Mouse (Mus musculus) heart, adult 2 months (tissue): Measurements from ENCODE around the gene Uvssa. TPM values are rescaled to one million over a fixed set of nuclear protein-coding genes. Genes with fewer than 3 reads are reported as not detected.

Experiments used
- DNase-seq, 2 experiments: peaks; one replicate each; pipeline ENCODE4 v3.0.0; 2021
- H3K27ac ChIP-seq: fragments of 200-600 bp; 2 replicates; pipeline ENCODE4 v1.8.1; 2022
- H3K27me3 ChIP-seq: fragments of 200-500 bp; 2 replicates; pipeline ENCODE4 v1.6.1; 2012; ENCODE audit warnings: mild to moderate bottlenecking, low read length, inconsistent platforms, mixed read lengths; ENCODE audit not compliant: control insufficient read depth, insufficient read depth
- H3K36me3 ChIP-seq: fragments of 200-500 bp; 2 replicates; pipeline ENCODE4 v1.6.1; 2012; ENCODE audit warnings: low read length, inconsistent platforms; ENCODE audit not compliant: control insufficient read depth, insufficient read depth
- H3K4me1 ChIP-seq: fragments of 200-500 bp; 2 replicates; pipeline ENCODE4 v1.6.1; 2011; ENCODE audit warnings: low read length; ENCODE audit not compliant: control insufficient read depth, insufficient read depth
- H3K4me3 ChIP-seq: fragments of 200-600 bp; 2 replicates; pipeline ENCODE4 v1.8.1; 2022
- H3K79me2 ChIP-seq: fragments of 200-500 bp; replicated peaks from 2 replicates; pipeline ENCODE4 v1.6.1; 2012; ENCODE audit warnings: mild to moderate bottlenecking, inconsistent platforms, low read length, moderate library complexity, mixed read lengths; ENCODE audit not compliant: control insufficient read depth, insufficient read depth
- H3K9ac ChIP-seq: fragments of 200-500 bp; 2 replicates; pipeline ENCODE4 v1.6.1; 2012; ENCODE audit warnings: low read depth, mild to moderate bottlenecking, control low read depth, inconsistent platforms, low read length, mixed read lengths
- CTCF ChIP-seq: fragments of 200-600 bp; IDR thresholded peaks from 2 replicates; pipeline ENCODE4 v1.8.1; 2022; ENCODE audit warnings: antibody characterized with exemption, mild to moderate bottlenecking, moderate library complexity
- EP300 ChIP-seq: fragments of 200-500 bp; IDR thresholded peaks from 2 replicates; pipeline ENCODE4 v1.6.1; 2011; ENCODE audit warnings: low read depth, low read length, control low read depth; ENCODE audit not compliant: insufficient read depth
- POLR2A ChIP-seq: fragments of 200-500 bp; IDR thresholded peaks from 2 replicates; pipeline ENCODE4 v1.6.1; 2011; ENCODE audit warnings: mild to moderate bottlenecking, low read depth, low read length, control low read depth; ENCODE audit not compliant: insufficient read depth
- WGBS: fragments of 180-500 bp; shearing (Covaris S2); methylation state at CpG from one replicate; pipeline ENCODE4 v1.1.7; 2018; 5-methylcytosine and 5-hydroxymethylcytosine counted together
- intact Hi-C: fragments of 180-260 bp; cut with DNase I; formaldehyde crosslinking; loops from one replicate; pipeline ENCODE4 v1.15.1; 2025
- long read RNA-seq: library from polyadenylated mRNA; stranded (forward); transcript quantifications from one replicate; pipeline ENCODE4 v2.0.0, GENCODE M21; 2021
- polyA plus RNA-seq: library from polyadenylated mRNA; depleted of rRNA; stranded (reverse); fragments of >200 nt; gene quantifications from 2 replicates; pipeline ENCODE4 v1.2.3, GENCODE M21; 2012; rRNA removed
- total RNA-seq, 2 experiments: library from RNA; stranded (reverse); gene quantifications; 2 replicates each; pipeline ENCODE4 v1.2.3; 2021

Gene Uvssa
- total RNA-seq (1 to 10 TPM; 3.3 to 3.4 TPM), polyA plus RNA-seq (2.8 and 5.0 TPM in 2 replicates)
- long read RNA-seq = 0 reads

DNA sequence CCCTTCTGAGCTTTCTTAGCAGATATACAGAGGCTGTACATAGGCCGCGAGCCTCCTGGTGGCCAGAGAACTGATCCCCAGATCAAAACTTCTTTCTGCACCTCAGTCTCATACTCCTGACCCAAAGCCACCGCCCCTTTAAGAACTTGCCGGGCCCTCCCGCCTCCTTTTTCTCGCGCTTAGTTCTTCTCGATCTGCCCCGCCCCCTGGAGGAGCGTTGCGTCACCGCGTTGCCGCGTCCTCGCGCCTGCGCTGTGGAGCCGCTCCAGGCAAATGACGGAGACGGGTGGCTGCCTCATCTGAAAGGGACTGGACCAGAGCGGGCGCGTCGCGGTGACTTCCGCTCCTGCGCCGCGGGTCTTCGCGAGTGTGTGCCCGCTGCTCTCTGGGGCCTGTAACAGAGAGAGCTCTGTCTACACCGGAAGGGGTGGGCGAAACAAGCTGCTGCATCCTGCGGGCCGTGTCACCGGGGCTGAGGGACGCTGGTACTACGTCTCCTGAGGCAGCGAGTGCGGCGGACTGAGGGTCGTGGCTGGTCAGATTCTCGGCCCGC is at the start of gene Uvssa:
Uvssa (plus strand) TSS at position 248 of the 553 bp plus-strand sequence.
- DNase-seq = peak; percentile 99
- under 1% methylated on average over 46 of the region's 46 CpGs for WGBS
- peak within 1 kb of the TSS; percentile 96 for H3K27ac ChIP-seq
- H3K27me3 ChIP-seq = no peaks in the 10 kb centered on the region
- peaks cover 2% of the 10 kb centered on the region for H3K4me1 ChIP-seq
- TF ChIP-seq CTCF (peak; percentile 61), EP300 (0 out of 2 replicates have a peak, but pooled peaks have one; percentile 45), POLR2A (peak; percentile 93)
- H3K79me2 ChIP-seq = no peaks in the 10 kb centered on the region
- 0 out of 2 replicates have a peak, but pooled peaks cover 3% of the 10 kb centered on the region for H3K36me3 ChIP-seq
- H3K4me3 ChIP-seq = peak within 1 kb of the TSS; percentile 73
- H3K9ac ChIP-seq = peak within 1 kb of the TSS; percentile 91
- intact Hi-C loops = loop anchor here (1.0 to 10.0 kb wide), 4 partner anchors 43 to 514 kb away; partner anchors contain the start of genes Depdc5 and Maea

DNA sequence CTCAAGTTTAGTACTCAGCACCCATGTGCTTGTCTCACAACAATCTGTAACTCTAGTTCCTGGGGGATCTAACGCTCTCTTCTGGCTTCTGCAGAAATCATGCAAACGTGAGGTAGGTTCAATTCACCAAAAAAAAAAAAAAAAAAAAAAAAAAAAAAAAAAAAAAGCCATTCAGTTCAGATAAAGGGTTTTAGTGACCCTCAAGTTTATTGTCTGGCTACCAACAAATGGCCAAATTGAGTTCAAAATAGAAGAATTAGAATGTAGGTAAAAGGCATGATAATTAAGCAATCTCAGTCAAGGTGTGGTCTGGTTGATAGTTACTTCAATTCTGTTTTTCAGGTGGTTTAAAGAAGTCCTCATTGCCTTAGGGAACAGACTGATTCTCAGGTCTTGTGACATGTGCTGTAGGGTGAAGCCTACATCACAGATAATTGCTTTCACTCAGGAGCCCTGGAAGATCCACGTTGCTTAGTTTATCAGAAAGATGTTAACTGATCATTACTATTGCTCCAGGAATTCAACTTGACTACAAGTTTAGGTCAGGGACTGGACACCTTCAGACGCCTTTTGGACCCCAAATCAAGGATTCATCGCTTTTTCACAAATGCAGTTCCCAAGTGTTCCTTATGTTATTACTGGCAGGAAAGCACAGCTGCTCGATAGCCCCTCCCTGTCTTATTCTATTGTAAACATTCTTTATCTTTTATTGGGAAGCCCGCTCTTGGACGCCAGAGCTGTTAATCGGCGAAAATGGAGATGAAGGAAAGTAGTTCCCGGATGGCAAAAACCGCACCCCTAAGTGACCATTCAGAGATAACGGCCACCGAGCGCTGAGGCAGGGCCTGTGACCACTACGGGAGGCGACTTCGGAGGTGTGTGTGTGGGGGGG is 43.7 kb upstream of the Uvssa start:
- peak overlapping the region; percentile 86 for H3K27ac ChIP-seq
- WGBS = 19% methylated on average over 18 of the region's 18 CpGs
- intact Hi-C loops = loop anchor here (1.0 to 5.0 kb wide), 3 partner anchors 44 to 312 kb away; partner anchors contain the start of genes Ctbp1 and Uvssa

DNA sequence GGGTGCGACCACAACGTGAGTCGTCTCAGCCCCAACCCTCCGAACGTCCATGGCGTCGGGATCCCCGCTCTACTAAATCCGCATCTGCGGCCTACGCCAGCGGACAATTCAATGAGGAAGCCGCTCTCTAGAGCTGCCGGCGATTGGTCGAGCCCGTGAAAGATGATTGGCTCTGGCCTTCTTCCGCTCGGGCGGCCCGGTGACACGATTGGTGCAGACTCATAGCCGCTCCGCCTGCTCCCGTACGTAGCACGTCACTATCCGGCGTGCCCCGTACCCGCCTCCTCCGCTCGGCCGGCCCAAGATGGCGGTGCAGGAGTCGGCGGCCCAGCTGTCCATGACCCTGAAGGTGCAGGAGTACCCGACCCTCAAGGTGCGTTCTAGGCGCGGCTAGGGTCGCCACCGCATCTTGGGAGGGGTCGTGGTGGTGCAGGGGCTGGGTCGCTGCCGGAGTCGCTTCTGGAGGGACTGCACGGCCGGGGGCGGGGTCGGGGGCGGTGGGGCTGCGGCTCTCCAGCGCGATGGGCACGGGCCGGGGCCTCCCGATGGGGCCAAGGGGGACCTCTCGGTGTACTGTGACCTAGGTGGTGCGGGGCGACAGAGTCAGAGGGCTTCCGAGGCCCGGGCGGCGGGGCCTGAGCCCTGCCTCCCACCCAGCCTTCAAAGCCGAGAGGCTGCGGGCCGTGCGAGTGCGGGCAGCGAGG is 42.9 kb upstream of the Uvssa start, which contains the start of gene Maea:
Maea (plus strand) TSS at position 237 of the 704 bp plus-strand sequence.
- peaks cover 6% of the 10 kb centered on the region for H3K79me2 ChIP-seq
- intact Hi-C loops = loop anchor here (1.0 to 5.0 kb wide), 3 partner anchors 43 to 313 kb away; partner anchors contain the start of genes Ctbp1 and Uvssa

More for the DNA sequence above, 43.7 kb upstream of the Uvssa start:
- Histone ChIP-seq H3K4me3 (peak overlapping the region; percentile 80), H3K27me3 (no peaks in the 10 kb centered on the region), H3K9ac (peak overlapping the region; percentile 87), H3K36me3 (no peaks in the 10 kb centered on the region; the same call in 1 of the 2 replicates), H3K79me2 (peaks cover 4% of the 10 kb centered on the region; the same call in 1 of the 2 replicates), H3K4me1 (peaks cover 7% of the 10 kb centered on the region)
- TF ChIP-seq EP300 (no peak), CTCF (no peak)
- DNase-seq = no peak

GRCm38 (mm10) chr5:33335977-33336360 is 42.4 kb upstream of the Uvssa start:
- under 1% methylated on average over 31 of the region's 31 CpGs for WGBS
- Histone ChIP-seq H3K4me3 (peak overlapping the region; percentile 80), H3K27me3 (no peaks in the 10 kb centered on the region), H3K9ac (peak overlapping the region; percentile 83), H3K36me3 (no peaks in the 10 kb centered on the region; the same call in 1 of the 2 replicates), H3K79me2 (peaks cover 6% of the 10 kb centered on the region), H3K27ac (peak overlapping the region; percentile 86), H3K4me1 (peaks cover 12% of the 10 kb centered on the region)
- no peak for TF ChIP-seq EP300
- no peak for TF ChIP-seq POLR2A
- no peak for TF ChIP-seq CTCF
- intact Hi-C loops = loop anchor here (1.0 to 5.0 kb wide), 3 partner anchors 42 to 314 kb away; partner anchors contain the start of genes Ctbp1 and Uvssa
- peak; percentile 42 to 60 for DNase-seq

More for the DNA sequence above, 42.9 kb upstream of the Uvssa start, which contains the start of gene Maea:
- under 1% methylated on average over 71 of the region's 71 CpGs for WGBS
- H3K9ac ChIP-seq = peak within 1 kb of the TSS; percentile 87
- TF ChIP-seq POLR2A (peak; percentile 92), CTCF (no peak), EP300 (peak; percentile 58; the same call in 1 of the 2 replicates)
- H3K27me3 ChIP-seq = no peaks in the 10 kb centered on the region
- DNase-seq = peak; percentile 94 to 98
- H3K36me3 ChIP-seq = no peaks in the 10 kb centered on the region; the same call in 1 of the 2 replicates
- peak within 1 kb of the TSS; percentile 80 for H3K4me3 ChIP-seq
- H3K4me1 ChIP-seq = peaks cover 9% of the 10 kb centered on the region
- H3K27ac ChIP-seq = peak within 1 kb of the TSS; percentile 86

- peaks cover 8% of the 10 kb centered on the region for H3K79me2 ChIP-seq
- no peaks in the 10 kb centered on the region for H3K27me3 ChIP-seq
- no peak overlapping the region for H3K9ac ChIP-seq
- DNase-seq = no peak
- TF ChIP-seq EP300 = no peak
- no peak for TF ChIP-seq CTCF
- no peak for TF ChIP-seq POLR2A
- WGBS = 47% methylated on average over 8 of the region's 8 CpGs
- intact Hi-C loops = loop anchor here (5.0 kb wide), 1 partner anchor 315 kb away; no protein-coding TSS in a partner anchor
- peaks cover 2% of the 10 kb centered on the region; the same call in 1 of the 2 replicates for H3K36me3 ChIP-seq
- H3K4me3 ChIP-seq = no peak overlapping the region
- H3K27ac ChIP-seq = no peak overlapping the region
- peaks cover 17% of the 10 kb centered on the region for H3K4me1 ChIP-seq
Observed at GRCm38 (mm10) chr5:33337206-33337605, 41.1 kb upstream of the Uvssa start.
